Mouse (Mus musculus): ENCODE data around the gene Actg2.

Actg2 gene

DNA sequence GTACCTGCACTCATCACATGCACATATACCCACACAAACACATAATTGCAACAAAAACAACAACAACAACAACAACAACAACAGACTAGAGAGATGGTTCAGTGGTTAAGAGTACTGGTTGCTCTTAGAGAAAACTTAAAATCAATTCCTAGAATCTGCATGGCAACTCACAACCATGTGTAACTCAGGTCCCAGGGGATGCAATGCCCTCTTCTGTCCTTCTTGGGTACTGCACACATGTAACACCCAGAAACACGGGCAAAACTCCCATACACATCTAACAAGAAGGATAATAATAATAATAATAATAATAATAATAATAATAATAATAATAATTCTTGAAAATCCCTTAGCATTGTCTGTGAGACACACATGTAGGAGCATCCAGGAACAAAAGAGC lies 23.6 kb downstream of the Actg2 start:
- peak; percentile 83 for DNase-seq (ENCODE audit: low read depth, low spot score)

DNA sequence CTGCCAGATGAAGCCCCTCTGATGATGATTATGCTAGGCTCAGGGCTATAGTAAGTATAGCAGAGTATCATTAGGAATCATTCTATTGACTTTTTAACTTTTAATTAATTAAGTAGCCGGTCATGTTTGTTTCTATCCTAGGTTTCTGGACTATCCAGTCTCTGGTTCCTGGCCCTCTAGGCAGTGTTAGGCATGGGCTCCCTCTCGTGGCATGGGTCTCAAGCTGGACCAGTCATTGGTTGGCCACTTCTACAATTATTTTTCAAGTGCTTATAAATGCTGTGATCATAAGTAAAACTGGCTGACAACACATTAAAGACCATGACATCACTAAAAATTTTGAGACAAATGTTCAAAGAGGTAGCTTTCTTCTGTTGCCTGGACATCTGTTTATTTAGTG lies 25.9 kb downstream of the Actg2 start:
- DNase-seq (ENCODE audit: low read depth, low spot score), result peak; percentile 51

DNA sequence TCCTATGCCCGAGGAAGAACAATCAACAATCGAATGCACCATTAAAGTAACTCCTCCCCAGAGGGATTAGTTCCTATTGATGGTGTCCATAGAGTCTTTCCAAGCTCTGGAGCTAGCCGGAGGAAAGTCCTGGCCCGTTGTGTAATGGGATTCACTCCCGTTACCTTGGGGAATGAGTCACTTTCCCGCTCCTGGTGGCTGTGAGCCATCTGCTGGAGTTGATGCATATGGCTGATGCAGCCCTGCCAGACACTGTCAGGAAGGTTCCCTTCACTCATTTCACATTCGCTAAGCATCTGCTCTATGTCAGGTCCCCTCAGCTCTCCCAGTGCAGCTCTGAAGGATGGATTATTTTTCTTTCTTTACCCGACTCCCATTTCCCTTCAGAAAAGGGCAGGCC lies 26.6 kb downstream of the Actg2 start:
- peak; percentile 95 for DNase-seq (ENCODE audit: low read depth, low spot score)

DNA sequence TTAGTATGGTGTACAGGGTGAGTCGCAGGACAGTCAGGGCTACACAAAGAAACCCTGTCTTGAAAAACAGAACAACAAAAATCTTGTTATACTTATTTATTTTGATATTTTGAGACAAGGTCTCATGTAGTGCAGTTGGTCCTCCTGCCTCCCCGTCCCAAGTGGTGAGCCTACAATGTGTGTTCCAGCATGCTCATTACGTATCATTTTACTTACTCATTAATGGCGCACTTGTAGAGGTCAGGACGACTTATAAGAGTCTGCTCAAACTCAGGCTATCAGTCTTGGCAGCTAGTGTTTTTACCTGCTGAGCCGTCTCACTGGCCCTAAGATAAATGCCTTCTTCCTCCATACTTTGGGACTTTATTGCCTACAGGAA lies 28.9 kb downstream of the Actg2 start:
- no peak for DNase-seq (ENCODE audit: low read depth, low spot score)

DNA sequence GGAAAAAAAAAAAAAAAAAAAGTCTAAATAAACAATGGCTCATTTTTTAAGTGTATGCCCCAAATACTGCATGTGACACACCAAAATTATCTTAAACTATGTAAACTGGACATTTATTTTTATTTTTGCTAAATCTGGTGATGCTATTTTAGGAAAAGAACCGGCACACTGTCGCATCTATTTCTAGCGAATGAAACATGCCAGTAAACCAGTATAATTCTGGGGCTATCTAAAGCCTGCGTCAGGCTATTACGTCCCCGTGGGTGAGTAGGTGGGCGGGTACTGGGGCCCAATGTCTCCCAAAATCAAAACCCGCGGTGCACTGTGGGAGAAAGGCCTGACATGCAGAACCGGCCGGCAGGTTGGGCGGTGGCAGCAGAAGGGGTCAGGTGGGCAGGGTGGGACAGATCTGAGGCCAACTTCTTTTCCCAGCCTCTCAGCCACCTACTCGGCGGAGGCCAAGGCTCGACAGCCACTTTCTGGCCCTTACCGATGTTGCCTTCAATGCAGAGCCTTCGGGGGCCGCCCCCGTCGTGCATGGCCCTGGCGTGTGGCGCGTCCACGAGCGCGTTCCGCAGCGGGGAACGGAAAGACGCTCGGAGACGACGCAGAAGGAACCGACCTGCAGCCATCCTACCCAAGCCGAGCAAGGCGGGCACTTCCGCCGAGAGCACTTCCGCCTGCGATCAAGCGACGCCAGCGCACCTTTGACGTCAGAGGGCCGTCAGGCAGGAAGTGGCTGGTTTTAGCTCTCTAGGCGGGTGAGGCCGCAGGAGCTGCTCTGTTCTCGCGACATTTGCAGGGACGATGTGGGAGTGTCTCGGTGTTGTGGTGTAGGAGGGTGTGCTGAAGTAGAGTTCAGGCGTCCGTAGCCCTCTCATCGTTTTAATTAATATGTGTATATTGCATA lies 29.6 kb downstream of the Actg2 start, which contains the start of gene Dguok:
Gene Dguok, minus strand, starts transcription at position 712 of the 910 bp plus-strand sequence.
- peak; percentile 100 for DNase-seq (ENCODE audit: low read depth, low spot score)

DNA sequence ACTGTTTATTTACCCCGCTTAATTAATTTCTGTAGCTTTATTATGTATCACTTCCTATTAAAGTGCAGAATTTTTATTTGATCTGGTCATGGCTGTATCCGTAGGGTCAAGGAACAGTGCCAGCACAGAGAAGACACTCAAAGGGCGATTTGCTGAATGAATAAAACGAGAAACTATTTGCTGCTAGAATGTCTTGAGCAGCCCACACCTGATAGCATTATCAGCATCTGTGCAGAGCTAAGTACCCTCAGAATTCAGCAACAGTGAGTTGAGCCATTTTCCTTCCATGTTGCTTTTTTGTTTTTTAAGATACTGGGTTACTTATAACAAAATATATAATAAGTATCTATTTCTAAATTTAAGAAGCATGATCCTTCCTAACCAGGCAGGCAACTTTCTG lies 30.5 kb downstream of the Actg2 start:
- DNase-seq (ENCODE audit: low read depth, low spot score), result no peak

DNA sequence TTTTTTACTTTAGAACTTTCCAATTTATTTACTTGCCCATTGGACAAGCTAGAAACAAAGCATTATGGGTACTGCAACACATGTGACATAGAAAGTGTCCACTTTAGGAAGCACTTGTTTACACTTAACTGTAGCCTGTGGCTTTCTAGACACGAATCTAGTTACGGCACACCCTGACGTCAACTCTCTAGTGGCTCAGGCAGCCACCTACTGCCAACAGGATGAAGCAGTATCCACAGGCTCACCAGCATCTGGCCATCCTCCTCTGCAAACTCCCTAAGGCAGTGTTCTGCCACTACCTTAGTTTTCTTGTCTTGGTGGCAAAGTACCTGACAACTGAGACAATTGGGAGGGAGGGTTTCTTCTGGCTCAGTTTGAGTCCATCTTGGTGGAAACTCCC lies 32.7 kb downstream of the Actg2 start:
- peak; percentile 56 for DNase-seq (ENCODE audit: low read depth, low spot score)

DNA sequence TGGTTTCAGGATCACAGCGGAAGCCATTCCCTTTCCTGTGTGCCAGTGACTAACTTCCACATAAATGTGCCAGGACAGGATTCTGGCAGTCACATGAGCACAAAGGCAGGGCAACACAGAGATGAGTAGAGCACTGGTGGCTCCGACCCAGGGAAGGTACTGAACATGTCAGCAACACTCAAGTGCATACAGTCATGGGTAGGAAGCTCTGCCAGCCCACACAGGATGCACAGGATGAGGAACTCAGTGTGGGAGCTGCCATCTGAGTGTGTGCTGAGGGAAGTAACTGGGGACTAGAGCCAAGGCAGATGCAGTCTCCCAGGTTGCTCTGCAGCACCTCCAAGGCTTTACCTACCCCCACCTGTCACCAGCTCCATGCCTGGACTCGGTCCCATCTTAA lies 33.4 kb downstream of the Actg2 start:
- DNase-seq (ENCODE audit: low read depth, low spot score), result peak; percentile 87

DNA sequence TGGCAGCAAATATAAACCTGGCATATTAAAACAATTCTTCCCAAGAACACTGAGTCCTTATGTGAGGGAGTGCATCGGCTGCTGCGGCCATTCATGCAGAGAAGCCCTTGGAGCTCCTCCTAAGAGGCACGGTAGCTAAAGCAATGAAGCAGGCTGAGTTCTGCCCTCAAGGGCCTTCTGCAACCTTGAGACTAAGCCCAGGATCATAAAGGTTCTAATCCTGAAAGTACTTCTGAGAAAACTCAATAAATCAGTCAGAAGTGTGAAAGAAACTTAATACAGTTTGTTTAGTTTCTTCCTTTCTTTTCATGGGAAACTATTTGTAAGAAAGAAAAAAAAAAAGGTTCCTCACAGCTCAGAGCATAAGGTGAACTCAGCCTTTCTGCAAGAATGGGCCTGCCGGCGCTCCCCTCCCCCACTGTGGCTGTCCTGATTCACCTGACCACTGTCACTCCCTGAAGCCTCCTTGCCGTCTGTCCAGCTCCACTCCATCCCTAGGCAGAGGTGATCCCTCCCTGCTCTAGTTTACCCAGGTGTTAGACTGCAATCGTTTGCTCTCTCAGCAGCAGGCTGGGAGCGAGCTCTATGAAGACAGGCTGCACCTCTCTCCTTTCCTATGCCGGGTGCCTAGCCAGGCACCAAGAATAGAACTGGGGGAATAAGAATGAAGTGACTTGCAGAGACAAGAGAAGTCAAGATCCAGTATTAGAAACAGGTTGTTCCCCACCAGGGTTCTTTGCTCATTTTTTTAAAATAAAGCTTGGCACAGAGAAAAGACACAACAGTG lies 34.3 kb downstream of the Actg2 start:
- DNase-seq (ENCODE audit: low read depth, low spot score), result peak; percentile 41

DNA sequence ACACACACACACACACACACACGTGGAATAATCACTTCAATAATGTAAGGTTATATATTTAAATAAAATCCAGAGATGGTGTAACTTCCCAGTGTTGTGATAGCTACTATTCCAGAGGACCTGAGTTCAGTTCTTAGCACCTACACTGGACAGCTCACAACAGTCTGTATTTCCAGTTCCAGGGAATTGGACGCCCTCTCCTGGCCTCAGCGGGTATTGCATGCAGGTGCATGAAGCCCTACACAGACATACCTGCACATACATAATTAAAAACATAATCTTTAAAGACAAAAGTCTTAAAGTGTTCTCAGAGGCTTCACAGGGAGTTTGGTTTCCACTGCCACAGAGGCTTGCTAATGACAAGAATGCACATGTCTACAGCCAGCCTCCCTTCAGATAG lies 35.6 kb downstream of the Actg2 start:
- no peak for DNase-seq (ENCODE audit: low read depth, low spot score)

DNA sequence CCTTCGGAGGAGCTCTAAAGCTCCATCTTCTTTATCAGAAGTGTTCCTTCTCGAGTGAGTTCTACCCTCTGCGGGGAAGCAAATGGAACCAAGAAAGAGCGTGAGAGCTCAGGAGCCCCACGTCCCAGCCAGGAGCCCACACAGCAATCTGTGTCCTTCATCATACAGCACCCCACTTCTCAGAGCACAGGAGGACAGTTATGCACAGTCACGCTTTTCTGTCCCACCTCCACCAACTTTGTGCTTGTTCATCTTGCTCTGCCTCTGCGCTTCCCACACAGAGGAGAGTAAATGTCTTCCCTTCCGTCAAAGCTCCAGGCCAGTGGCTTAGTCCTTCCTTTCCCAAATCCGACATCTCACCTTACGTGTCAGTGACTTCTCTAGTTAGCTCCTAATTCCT lies 37.0 kb downstream of the Actg2 start:
- DNase-seq (ENCODE audit: low read depth, low spot score), result peak; percentile 82

DNA sequence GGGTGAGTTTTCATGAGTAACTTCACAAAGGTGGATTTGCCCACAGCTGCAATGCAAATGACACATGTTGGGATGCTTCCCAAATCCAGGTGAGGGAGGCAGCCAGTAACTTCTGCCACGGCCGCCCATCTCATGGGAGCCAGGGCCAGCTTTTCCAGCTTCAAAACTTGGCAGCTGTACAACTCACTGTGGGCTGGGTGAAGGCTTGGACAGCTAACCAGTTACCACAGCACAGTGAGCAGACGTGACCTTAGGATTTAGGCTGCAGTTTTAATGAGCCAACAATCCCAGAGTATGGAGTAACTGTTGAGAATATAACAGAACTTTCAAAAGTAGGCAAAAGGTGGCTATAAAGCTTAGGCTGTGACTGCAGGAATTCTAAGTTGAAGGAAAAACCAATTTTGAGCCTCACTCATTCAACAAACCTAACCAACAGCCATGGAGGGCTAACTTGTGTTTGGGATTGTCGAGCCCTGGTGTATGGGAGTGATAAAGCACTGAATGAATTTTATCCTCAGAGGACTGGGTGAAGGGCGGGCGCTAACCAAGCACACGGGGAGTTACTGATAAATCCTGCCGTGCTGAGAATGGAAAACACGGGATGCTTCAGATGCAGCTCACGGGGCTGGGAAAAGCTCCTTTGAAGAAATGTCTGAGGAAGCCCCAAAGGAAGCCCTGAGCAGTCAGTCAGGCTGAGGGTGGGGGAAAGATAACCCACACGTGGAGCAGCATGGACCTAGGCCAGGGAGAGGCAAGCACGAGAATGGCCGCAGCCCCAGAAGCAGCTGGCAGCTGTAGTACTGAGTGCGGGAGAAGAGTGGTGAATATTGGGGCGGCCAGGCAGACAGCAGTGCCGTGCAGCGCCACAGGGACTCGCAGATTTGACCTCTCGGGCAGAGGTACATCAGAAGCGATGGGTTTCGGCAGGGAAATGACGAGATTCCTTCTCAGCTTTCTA lies 39.0 kb downstream of the Actg2 start:
- peak; percentile 40 for DNase-seq (ENCODE audit: low read depth, low spot score)

DNA sequence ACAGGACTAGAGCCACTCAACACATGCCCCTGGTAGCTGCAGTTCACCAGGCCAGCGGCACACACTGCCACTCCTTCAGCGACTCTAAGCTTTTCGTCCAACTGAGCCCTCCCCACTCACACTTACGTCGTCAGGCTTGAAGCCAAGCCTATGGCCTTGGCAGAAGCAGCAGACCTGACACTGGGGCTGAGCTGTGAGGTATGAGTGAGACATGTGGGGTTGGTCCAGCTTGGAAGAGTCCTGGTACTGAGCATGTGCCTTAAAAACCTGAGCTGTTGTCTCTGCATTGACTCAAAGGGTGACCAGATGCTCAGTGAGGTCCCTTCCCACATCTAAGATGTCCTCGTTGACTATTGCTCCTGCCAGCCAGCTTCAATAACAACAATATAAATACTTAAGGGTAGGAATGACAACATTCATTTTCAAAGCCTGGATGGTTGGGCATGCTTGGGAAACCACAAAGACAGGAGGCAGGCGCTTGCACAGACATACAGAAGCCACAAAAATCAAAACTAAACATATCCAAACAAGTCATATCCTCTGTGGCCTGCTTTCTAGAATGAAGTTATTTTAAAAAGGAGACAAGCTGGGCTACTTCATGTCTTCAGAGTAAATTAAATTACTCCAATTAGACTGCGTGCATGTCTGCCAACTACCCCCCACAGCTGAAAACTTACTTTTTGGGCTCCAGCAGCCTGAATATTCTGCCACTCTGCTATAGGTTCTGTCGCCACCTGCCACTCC lies 39.9 kb downstream of the Actg2 start:
- DNase-seq (ENCODE audit: low read depth, low spot score), result peak; percentile 82

DNA sequence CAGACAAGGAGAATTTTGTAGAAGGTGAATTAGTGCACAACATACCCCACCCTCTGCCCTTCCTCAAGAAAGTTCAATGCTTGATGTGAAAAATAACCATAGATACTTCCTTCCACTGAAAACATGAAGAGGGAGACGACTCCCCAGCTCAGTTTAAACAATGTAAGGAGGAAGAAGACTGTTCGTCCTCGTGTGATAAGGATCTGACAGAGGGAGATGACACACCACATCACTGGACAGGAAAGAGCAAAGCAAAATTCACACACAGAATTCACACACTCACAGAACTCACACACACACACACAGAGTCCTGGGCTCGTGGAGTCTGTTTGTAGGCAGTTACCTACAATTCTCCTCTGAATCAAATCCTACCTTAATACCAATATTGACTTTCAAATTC lies 45.4 kb downstream of the Actg2 start:
- DNase-seq (ENCODE audit: low read depth, low spot score), result no peak

DNA sequence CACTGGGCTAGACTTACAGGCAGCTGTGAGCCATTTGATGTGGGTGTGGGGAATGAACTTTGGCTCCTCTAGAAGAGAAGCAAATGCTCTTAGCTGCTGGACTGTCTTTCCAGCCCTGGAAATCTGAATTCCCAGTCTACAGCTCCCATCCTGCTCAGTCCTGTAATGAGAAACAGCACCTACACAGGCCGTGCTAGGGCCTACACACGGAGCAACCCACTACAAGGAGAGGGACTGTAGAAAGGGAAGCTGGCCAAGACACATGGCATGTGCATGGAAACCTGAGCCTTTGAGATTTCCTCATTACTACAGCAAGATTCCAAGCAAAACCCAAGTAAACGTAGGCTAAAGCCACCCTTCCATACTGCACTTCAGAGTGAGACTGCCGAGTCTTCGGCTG lies 47.9 kb downstream of the Actg2 start:
- no peak for DNase-seq (ENCODE audit: low read depth, low spot score)

DNA sequence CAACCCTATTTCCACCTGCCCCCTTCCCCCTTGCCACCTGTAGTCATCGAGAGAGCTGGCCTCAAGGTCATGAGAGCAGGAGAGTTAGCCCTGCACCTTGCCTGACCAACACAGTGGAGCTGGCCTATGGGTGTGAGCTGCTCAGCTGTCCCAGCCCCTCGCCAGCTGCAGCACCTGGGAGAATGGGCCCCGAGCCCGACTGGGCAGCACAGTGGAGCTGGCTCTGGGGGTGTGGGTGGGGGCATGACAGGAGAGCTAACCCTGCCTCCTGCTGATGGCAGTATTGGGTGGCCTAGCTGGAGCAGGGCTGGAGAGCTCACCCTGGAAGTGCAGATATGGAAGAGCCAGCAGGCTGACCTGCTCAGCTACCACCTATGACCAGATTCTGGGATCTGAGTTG lies 48.8 kb downstream of the Actg2 start:
- DNase-seq (ENCODE audit: low read depth, low spot score), result no peak

DNA sequence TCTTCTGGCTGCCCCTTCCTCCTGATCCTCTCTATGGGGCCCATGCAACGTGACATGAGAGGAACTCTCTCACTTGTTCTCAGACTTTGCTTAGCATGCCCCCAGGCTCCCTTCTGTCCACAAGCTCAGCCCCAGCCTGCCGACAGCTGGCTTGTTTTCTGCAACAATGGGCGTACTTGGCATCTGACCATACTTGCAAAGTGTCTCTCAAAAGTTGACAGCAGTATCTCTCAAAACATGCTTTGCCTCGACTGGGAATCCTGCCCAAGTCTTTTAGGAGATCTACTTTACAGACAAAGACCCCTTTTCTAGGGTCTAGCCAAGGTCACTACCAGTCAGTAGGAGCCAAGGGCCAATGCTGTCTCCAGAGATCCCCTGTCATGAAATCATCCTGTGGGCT lies 50.2 kb downstream of the Actg2 start:
- no peak for DNase-seq (ENCODE audit: low read depth, low spot score)

DNA sequence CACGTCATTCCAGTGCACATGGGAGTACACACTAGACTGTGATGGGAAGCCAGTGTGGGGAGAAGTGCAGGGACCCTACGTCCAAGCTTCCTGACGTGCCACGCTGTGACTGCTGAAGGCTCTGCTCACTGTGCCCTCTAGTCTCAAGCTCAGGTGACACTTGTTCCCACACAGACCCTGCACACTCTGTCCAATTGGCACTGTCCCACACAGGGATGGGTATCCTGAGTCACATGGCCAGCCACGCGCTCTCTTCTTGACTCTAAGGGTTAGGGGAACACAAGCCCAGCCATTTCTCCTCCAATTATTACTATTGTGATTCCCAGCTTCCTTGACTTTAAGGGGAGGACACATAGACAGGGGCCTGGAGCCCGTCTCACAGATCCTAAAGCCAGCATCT lies 52.3 kb downstream of the Actg2 start:
- DNase-seq (ENCODE audit: low read depth, low spot score), result no peak

DNA sequence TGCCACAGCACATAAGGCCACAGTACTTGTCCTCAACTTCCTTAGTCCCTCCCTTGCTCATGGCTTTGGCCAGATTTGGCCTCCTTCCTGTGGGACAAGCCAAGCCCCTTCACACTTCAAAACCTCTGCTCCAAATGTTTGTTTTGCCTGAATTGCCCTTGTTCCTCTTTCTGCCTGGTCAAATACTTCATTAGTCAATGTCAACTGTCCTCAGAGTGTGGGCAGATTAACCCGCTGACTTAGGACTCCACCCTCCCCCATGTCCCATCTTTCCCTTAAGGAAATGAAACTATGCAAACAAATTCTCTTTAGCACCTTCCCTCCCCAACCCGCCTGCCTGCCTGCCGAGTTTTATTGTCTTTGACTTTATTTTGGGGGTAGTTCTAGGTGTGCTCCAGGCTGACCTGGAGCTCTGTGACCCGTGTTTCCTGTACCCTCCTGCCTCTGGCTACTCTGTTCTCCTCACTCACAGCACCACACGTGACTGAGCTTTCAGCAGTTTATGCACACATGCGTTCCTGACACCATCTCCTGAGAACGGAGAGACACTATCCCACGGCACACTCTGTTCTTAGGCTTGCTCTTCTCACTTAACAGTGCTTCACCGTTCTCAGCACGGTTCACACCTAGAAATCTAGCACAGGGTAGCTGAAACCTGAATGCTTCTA lies 53.5 kb downstream of the Actg2 start:
- DNase-seq (ENCODE audit: low read depth, low spot score), result no peak

DNA sequence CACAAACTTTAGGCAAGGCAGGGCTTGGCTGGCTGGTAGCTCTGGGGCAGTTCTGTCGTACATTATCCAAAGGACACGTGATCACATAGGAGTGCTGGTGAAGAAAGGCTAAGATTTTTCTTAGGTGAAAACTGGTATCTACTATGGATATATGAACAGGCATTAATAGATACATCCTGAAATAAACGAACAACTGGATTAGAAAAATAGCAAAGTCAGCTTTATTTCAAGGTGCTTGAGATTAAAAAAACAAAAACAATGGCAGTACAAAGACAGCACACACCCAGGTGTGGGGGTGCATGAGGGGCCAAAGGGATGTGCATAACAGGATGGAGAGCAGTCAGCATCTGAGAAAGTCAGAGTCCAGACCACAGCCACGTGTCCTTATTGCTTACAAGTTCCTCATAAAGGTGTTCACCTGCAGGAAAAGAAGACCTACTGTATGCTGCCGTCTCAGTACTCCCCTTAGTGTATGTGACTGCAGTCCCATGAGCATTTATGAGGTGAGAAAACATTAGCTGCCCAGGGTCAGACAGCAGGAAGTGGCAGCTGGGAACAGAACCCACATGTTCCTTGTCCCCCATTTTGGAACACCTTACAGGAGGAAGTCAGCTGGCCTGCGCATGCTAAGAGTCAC lies 55.9 kb downstream of the Actg2 start:
- no peak for DNase-seq (ENCODE audit: low read depth, low spot score)

Data from brain, adult 2 months (tissue).